Mouse (Mus musculus): ENCODE measurements around the gene Adm2. TPM values are rescaled to one million over a fixed set of nuclear protein-coding genes. Genes with fewer than 3 reads are reported as not detected.

Adm2 gene
- total RNA-seq, 1 experiment: 4.6 TPM

GRCm38 (mm10) chr15:89334774-89335537 lies 12.4 kb downstream of the Adm2 start:
- Histone ChIP-seq H3K4me1 (ENCODE audit: control insufficient read depth in 2 of 2, insufficient read depth in 2 of 2, low read length in 2 of 2, poor library complexity in 1 of 2) (0 out of 4 replicates have a peak, but pooled peaks cover 0 to 4% of the 10 kb centered on the region in 2 experiments), H3K36me3 (ENCODE audit: control insufficient read depth, insufficient read depth, low read length, poor library complexity, severe bottlenecking) (no peaks in the 10 kb centered on the region), H3K9ac (ENCODE audit: insufficient read depth, low read depth, low read length, poor library complexity, severe bottlenecking) (no peak overlapping the region), H3K4me3 (ENCODE audit: insufficient read depth in 1 of 2, low read depth in 1 of 2, low read length in 2 of 2, poor library complexity in 1 of 2, severe bottlenecking in 1 of 2) (peak overlapping the region in 1 of 2 experiments; percentile 68; a peak in 2 of 4 replicates), H3K9me3 (ENCODE audit: control insufficient read depth, insufficient read depth, low read depth, low read length) (0 out of 2 replicates have a peak, but pooled peaks cover 1% of the 10 kb centered on the region), H3K27ac (ENCODE audit: insufficient read depth, low read depth, low read length, poor library complexity, severe bottlenecking) (no peak overlapping the region)
- in situ Hi-C loops (cut with MboI; ENCODE audit: low sequenced_read_pairs in 2 of 2, unreplicated experiment in 2 of 2): no loop called here
- DNase-seq (ENCODE audit: low read depth, low spot score): no peak
- no peak for TF ChIP-seq ZC3H11A (IDR thresholded peaks at IDR 0.05; ENCODE audit: borderline replicate concordance, low read depth, low read length)
- no peak for TF ChIP-seq CHD2 (IDR thresholded peaks at IDR 0.05; ENCODE audit: low read depth, low read length)
- TF ChIP-seq ZNF384 (IDR thresholded peaks at IDR 0.05; ENCODE audit: low read depth, low read length): no peak
- TF ChIP-seq MAFK (IDR thresholded peaks at IDR 0.05; ENCODE audit: insufficient read depth, low read depth, low read length): no peak
- TF ChIP-seq HCFC1 (IDR thresholded peaks at IDR 0.05; ENCODE audit: borderline replicate concordance, insufficient read depth, low read length): no peak

GRCm38 (mm10) chr15:89336422-89336821 lies 13.9 kb downstream of the Adm2 start:
- H3K4me3 ChIP-seq (ENCODE audit: insufficient read depth in 1 of 2, low read depth in 1 of 2, low read length in 2 of 2, poor library complexity in 1 of 2, severe bottlenecking in 1 of 2): peak overlapping the region; percentile 63 to 68
- peak overlapping the region; percentile 45; the same call in 1 of the 2 replicates for H3K9ac ChIP-seq (ENCODE audit: insufficient read depth, low read depth, low read length, poor library complexity, severe bottlenecking)
- no peaks in the 10 kb centered on the region for H3K36me3 ChIP-seq (ENCODE audit: control insufficient read depth, insufficient read depth, low read length, poor library complexity, severe bottlenecking)
- no peak for DNase-seq (ENCODE audit: low read depth, low spot score)
- no peak overlapping the region for H3K27ac ChIP-seq (ENCODE audit: insufficient read depth, low read depth, low read length, poor library complexity, severe bottlenecking)
- TF ChIP-seq MAFK (IDR thresholded peaks at IDR 0.05; ENCODE audit: insufficient read depth, low read depth, low read length) (no peak), ZNF384 (IDR thresholded peaks at IDR 0.05; ENCODE audit: low read depth, low read length) (no peak), CHD2 (IDR thresholded peaks at IDR 0.05; ENCODE audit: low read depth, low read length) (no peak), HCFC1 (IDR thresholded peaks at IDR 0.05; ENCODE audit: borderline replicate concordance, insufficient read depth, low read length) (no peak)
- in situ Hi-C loops (cut with MboI; ENCODE audit: low sequenced_read_pairs in 2 of 2, unreplicated experiment in 2 of 2): no loop called here
- H3K9me3 ChIP-seq (ENCODE audit: control insufficient read depth, insufficient read depth, low read depth, low read length): 0 out of 2 replicates have a peak, but pooled peaks cover 1% of the 10 kb centered on the region
- 0 out of 4 replicates have a peak, but pooled peaks cover 0 to 4% of the 10 kb centered on the region in 2 experiments for H3K4me1 ChIP-seq (ENCODE audit: control insufficient read depth in 2 of 2, insufficient read depth in 2 of 2, low read length in 2 of 2, poor library complexity in 1 of 2)

GRCm38 (mm10) chr15:89339696-89340095 lies 17.2 kb downstream of the Adm2 start:
- DNase-seq (ENCODE audit: low read depth, low spot score): no peak
- Histone ChIP-seq H3K27ac (ENCODE audit: insufficient read depth, low read depth, low read length, poor library complexity, severe bottlenecking) (no peak overlapping the region), H3K4me3 (ENCODE audit: insufficient read depth in 1 of 2, low read depth in 1 of 2, low read length in 2 of 2, poor library complexity in 1 of 2, severe bottlenecking in 1 of 2) (no peak overlapping the region), H3K36me3 (ENCODE audit: control insufficient read depth, insufficient read depth, low read length, poor library complexity, severe bottlenecking) (no peaks in the 10 kb centered on the region), H3K9ac (ENCODE audit: insufficient read depth, low read depth, low read length, poor library complexity, severe bottlenecking) (no peak overlapping the region), H3K4me1 (ENCODE audit: control insufficient read depth in 2 of 2, insufficient read depth in 2 of 2, low read length in 2 of 2, poor library complexity in 1 of 2) (0 out of 4 replicates have a peak, but pooled peaks cover 0 to 4% of the 10 kb centered on the region in 2 experiments), H3K9me3 (ENCODE audit: control insufficient read depth, insufficient read depth, low read depth, low read length) (0 out of 2 replicates have a peak, but pooled peaks cover 1% of the 10 kb centered on the region)
- in situ Hi-C loops (cut with MboI; ENCODE audit: low sequenced_read_pairs in 2 of 2, unreplicated experiment in 2 of 2): no loop called here
- no peak for TF ChIP-seq MAFK (IDR thresholded peaks at IDR 0.05; ENCODE audit: insufficient read depth, low read depth, low read length)
- TF ChIP-seq HCFC1 (IDR thresholded peaks at IDR 0.05; ENCODE audit: borderline replicate concordance, insufficient read depth, low read length): no peak
- TF ChIP-seq ZC3H11A (IDR thresholded peaks at IDR 0.05; ENCODE audit: borderline replicate concordance, low read depth, low read length): no peak
- TF ChIP-seq ZNF384 (IDR thresholded peaks at IDR 0.05; ENCODE audit: low read depth, low read length): no peak

- DNase-seq (ENCODE audit: low read depth, low spot score): no peak
- Histone ChIP-seq H3K4me3 (ENCODE audit: insufficient read depth in 1 of 2, low read depth in 1 of 2, low read length in 2 of 2, poor library complexity in 1 of 2, severe bottlenecking in 1 of 2) (no peak overlapping the region), H3K36me3 (ENCODE audit: control insufficient read depth, insufficient read depth, low read length, poor library complexity, severe bottlenecking) (no peaks in the 10 kb centered on the region), H3K9ac (ENCODE audit: insufficient read depth, low read depth, low read length, poor library complexity, severe bottlenecking) (no peak overlapping the region), H3K4me1 (ENCODE audit: control insufficient read depth in 2 of 2, insufficient read depth in 2 of 2, low read length in 2 of 2, poor library complexity in 1 of 2) (0 out of 4 replicates have a peak, but pooled peaks cover 0 to 4% of the 10 kb centered on the region in 2 experiments), H3K27ac (ENCODE audit: insufficient read depth, low read depth, low read length, poor library complexity, severe bottlenecking) (no peak overlapping the region), H3K9me3 (ENCODE audit: control insufficient read depth, insufficient read depth, low read depth, low read length) (0 out of 2 replicates have a peak, but pooled peaks cover 1% of the 10 kb centered on the region)
- TF ChIP-seq CHD2 (IDR thresholded peaks at IDR 0.05; ENCODE audit: low read depth, low read length) (no peak), ZNF384 (IDR thresholded peaks at IDR 0.05; ENCODE audit: low read depth, low read length) (no peak), ZC3H11A (IDR thresholded peaks at IDR 0.05; ENCODE audit: borderline replicate concordance, low read depth, low read length) (no peak), MAFK (IDR thresholded peaks at IDR 0.05; ENCODE audit: insufficient read depth, low read depth, low read length) (no peak), HCFC1 (IDR thresholded peaks at IDR 0.05; ENCODE audit: borderline replicate concordance, insufficient read depth, low read length) (no peak)
- in situ Hi-C loops (cut with MboI; ENCODE audit: low sequenced_read_pairs in 2 of 2, unreplicated experiment in 2 of 2): no loop called here
These were observed 17.6 kb downstream of the Adm2 start for GRCm38 (mm10) chr15:89340136-89340535.

Measured in ES-E14 (cell line).